Mouse (Mus musculus) NIH3T3 (cell line): Measurements from ENCODE around the gene Cand2.

Source experiments
- DNase-seq: peaks from one replicate; pipeline ENCODE4 v3.0.0-alpha.2; 2012; ENCODE audit warnings: low read depth

Gene Cand2

DNA sequence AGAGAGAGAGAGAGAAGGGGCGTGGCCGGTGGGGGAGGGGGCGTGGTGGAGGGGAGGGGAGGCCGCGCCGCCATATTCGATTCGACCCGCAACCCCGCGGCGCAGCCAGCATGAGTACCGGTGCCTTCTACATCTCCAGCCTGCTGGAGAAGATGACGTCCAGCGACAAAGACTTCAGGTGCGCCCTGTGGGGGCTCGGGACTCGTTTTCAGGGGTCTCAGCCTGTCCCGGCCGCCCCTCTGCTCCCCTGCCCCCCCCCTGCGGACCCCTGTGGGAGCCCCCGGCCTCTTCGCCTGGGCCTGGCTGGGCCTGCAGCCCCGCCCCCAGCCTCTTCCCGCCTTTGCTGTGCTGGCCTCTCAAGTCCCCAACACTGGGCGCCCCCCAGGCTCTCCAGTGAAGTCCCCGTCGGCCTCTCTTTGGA lies at the start of gene Cand2:
Cand2 (plus strand) TSS at position 38 of the 421 bp plus-strand sequence.
- DNase-seq = peak; percentile 85

GRCm38 (mm10) chr6:115727108-115727507 lies 47.2 kb upstream of the Cand2 start:
- DNase-seq = peak; percentile 70

- DNase-seq = no peak
Observed at GRCm38 (mm10) chr6:115727570-115727969, 46.8 kb upstream of the Cand2 start.

GRCm38 (mm10) chr6:115730560-115731342 lies 43.6 kb upstream of the Cand2 start:
- peak; percentile 19 for DNase-seq

DNA sequence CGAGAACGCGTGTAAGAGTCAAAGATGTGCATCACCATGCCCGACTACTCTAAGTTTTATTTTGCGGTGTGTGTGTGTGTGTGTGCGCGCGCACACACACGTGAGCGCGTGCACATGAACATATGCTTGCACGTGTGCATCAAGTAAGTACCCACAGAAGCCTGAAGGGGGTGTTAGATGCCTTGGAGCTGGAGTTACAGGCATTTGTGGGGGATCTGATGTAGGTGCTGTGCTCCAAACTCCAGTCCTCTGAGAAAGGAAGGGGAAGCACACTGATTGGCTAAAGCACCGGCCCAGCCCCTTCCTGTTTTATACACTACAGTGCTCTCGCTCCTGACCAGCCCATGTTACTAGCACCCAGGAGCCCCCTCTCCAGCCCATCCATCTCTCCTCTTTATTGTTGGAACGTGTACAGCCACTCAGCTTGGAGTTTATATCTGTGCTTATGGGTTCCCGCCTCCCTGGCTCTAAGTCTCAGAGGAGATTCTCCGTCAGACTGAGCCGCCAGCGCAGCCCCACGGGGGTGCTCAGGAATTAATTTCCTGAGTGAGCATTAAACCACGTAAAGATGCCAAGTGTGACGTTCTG lies 41.9 kb upstream of the Cand2 start:
- DNase-seq = no peak

GRCm38 (mm10) chr6:115734909-115735308 lies 39.4 kb upstream of the Cand2 start:
- DNase-seq = peak; percentile 64

- no peak for DNase-seq
Observed at GRCm38 (mm10) chr6:115739056-115739455, 35.3 kb upstream of the Cand2 start.

DNA sequence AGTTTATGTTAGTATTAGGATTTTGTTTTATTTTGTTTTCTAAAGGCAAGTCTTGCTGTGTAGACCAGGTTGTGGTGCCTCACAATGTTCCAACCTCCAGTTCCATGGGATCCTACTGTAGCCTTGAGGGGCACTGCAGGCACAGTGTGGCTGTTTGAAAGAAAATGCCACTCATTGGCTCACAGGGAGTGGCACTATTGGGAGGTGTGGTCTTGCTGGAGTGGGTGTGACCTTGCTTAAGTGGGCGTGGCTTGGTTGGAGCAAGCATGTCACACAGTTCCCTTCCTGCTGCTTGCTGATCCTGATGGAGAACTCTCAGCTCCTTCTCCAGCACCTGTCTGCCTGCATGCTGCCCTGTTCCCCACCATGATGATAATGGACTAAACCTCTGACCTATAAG lies 30.8 kb upstream of the Cand2 start:
- peak; percentile 22 for DNase-seq

GRCm38 (mm10) chr6:115746326-115746725 lies 28.0 kb upstream of the Cand2 start:
- no peak for DNase-seq

DNA sequence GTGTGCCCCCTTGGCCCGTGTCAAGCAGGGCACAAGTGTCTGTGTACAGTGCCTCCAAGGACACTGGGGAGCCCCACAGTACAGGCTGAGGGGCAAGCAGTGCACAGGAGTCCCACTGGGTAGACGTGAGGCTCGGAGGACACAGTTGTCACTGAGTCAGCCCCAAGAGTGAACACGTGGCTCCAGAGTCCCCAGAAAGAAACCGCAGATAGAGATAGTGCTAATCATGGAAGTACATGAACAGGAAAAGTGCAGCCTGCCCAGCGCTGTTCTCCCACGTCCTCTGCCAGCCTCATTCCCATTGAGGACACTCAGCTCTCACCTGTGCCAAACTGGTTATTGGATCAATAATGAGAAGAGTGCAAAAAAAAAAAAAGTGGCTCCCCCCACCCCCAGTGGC lies 18.8 kb upstream of the Cand2 start:
- no peak for DNase-seq

DNA sequence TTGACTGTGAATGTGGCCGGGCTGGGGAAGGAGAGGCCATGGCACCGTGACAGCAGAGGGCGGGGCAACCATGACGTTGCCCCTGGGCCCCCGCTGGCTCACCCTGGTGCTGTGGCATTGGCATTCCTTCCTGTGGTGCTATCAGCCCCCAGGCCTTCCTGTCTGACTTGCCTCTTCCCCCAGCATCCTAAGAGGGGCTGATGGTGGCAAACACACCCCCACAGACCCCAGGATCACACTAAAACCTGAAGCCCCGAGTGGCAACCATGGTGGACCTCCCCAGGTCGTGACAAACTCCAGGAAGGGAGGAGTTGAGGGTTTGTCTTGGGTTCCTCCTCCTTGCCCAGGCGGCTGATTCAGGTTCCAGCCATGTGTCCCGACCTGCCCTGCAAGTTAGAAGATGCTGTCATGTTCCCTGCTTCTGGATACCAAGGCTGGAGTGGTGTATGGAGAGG lies 15.3 kb upstream of the Cand2 start:
- no peak for DNase-seq

- no peak for DNase-seq
Observed at GRCm38 (mm10) chr6:115759461-115759860, 14.9 kb upstream of the Cand2 start.

GRCm38 (mm10) chr6:115760137-115760536 lies 14.2 kb upstream of the Cand2 start:
- DNase-seq = no peak

GRCm38 (mm10) chr6:115760982-115761381 lies 13.4 kb upstream of the Cand2 start:
- peak; percentile 70 for DNase-seq

- DNase-seq = peak; percentile 44
Observed at GRCm38 (mm10) chr6:115761995-115762756, 12.2 kb upstream of the Cand2 start, which contains the start of gene Tmem40. Gene Tmem40, minus strand, starts transcription at chr6:115762410.

DNA sequence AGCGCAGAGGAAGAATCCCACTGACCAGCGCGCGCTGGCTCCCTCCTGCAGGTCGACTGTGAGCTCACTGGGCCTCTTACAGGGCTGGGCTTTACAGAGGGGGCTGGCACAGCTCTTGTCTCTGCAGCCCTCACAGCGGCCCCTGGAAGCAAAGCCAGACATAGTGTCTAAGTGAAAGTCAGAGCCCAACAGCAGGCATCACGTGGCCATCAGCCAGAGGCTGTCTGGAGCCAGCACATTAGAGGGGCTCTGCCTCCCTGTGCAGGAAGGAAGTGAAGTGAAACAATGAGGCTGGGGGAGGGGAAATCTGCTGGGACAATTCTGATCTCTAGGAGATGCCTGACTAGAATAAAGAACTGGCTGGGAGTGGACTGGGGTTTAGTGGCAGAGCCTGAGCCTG lies 10.2 kb upstream of the Cand2 start:
- DNase-seq = peak; percentile 61

DNA sequence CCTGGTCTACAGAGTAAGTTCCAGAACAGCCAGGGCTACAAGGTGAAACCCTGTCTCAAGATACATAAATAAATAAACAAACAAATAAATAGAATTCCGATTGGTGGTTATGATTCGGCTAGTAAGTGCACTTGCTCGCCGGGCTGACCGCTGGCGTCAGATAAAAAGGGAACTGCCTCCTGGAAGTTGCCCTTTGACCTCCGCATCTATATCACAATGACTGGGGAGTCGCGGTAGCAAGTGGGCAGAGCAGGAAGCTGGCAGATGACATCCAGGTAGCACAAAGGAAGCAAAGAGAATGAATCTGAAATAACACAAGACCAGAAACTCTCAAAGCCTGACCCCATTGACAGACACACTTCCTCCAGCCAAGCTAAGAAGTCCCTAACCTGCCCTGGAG lies 7.0 kb upstream of the Cand2 start:
- DNase-seq = no peak

DNA sequence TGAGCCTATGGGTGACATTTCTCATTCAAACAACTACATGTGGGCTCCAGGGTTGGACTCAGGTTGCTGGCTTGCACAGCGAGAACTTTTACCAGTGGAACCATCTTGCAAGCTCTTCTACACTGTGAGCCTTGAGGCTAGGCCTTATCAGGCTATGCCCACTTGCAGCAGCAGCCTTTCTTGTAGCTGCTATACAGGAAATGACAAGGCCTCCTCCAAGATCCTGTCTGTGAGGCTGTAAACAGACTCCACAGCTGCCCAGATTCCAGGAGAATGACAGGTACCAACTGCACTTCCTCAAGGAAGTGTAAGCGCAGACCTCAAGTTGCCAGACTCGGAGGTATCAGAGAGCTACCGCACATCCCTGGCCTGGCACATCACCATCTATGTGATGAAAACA lies 6.1 kb upstream of the Cand2 start:
- no peak for DNase-seq

DNA sequence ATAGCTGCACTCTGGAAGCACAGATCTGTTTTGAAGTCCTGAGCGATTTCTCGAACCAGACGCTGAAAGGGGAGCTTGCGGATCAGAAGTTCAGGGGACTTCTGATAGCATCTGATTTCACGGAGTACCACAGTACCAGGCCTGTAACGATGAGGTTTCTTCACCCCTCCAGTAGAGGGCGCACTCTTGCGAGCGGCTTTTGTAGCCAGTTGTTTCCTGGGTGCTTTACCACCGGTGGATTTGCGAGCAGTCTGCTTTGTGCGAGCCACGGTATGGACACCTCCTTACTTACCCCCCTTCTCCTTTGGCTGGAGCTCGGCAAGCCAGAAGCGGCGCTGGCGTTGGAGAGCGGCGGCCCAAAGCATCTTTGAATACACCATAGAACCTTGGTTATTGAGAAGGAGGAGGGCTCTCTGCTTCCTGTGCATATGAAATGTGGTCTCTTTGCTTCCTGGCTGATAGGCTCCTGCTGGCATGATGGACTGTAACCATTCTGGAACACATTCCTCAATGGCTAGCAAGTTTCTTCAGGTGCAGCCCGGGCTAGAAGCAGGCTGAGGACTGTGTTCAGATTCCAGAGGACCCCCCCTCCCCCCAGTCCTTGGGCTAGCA lies 4.2 kb upstream of the Cand2 start:
- no peak for DNase-seq

- DNase-seq = no peak
Observed at GRCm38 (mm10) chr6:115770852-115771251, 3.5 kb upstream of the Cand2 start.

- peak; percentile 23 for DNase-seq
Observed at GRCm38 (mm10) chr6:115772201-115772600, 2.1 kb upstream of the Cand2 start.

- DNase-seq = peak; percentile 53
Observed at GRCm38 (mm10) chr6:115772604-115773003, 1.7 kb upstream of the Cand2 start.
